Mouse (Mus musculus): ENCODE measurements around the gene Mpp2. TPM values are rescaled to one million over a fixed set of nuclear protein-coding genes. Genes with fewer than 3 reads are reported as not detected.

The Mpp2 gene
- polyA plus RNA-seq, 1 experiment from 2014 or later: 10.7 TPM

- ATAC-seq (ENCODE audit: insufficient number of reproducible peaks, low FRiP score, low TSS enrichment, low read depth) (no peak), DNase-seq (ENCODE audit: low spot score) (no peak)
- Histone ChIP-seq H3K9ac (ENCODE audit: low read length) (0 out of 2 replicates have a peak overlapping the region, but pooled peaks have one; percentile 19), H3K4me2 (ENCODE audit: low read depth, severe bottlenecking) (peak overlapping the region; percentile 84), H3K27me3 (ENCODE audit: control insufficient read depth, insufficient read depth, low read length) (no peaks in the 10 kb centered on the region), H3K27ac (replicated peaks; ENCODE audit: low read depth, low read length) (no peak overlapping the region), H3K4me3 (ENCODE audit: low read depth, low read length) (no peak overlapping the region), H3K4me1 (ENCODE audit: control insufficient read depth, insufficient read depth, low read length) (no peaks in the 10 kb centered on the region), H3K9me3 (ENCODE audit: control insufficient read depth, low read length) (no peaks in the 10 kb centered on the region), H3K36me3 (ENCODE audit: control insufficient read depth, insufficient read depth, low read length) (peaks cover 3% of the 10 kb centered on the region; the same call in 1 of the 2 replicates)
- 19% methylated on average over 16 of the region's 16 CpGs for WGBS
Measured at GRCm38 (mm10) chr11:102061941-102062473, 26.3 kb downstream of the Mpp2 start.

DNA sequence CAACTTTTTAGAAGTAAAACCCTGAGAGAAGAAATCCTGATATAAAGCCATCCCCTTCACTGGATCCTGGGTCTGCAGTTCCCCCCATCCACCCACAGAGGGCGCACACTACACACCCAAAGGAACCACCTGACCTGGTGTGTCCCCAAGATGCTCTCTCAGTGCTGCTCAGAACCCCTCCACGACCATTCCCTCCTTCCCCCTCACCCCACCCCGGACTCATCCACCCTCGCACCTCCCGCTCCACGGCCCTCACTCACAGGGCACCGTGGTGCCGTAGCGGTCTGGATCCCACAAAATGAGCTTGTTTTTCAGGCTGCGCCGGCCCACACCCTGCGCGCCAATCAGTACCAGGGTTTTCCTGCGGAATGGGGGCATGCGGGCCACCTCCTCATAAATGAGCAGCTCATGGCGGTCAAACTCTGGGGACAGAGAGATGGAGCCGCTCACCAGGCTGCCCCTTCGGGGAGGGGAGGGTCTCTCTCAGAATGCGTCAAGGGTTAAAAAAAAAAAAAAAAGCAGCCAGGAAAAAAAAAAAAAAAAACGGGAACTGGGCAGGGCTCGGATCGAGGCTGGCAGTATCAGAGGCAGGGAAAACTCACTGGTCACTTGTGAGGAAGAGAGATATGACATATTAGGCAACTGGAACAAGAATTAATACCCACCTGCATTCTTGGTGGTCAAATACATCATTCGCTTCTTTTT is 26.9 kb downstream of the Mpp2 start:
- 2% methylated on average over 22 of the region's 23 CpGs for whole genome bisulfite sequencing

GRCm38 (mm10) chr11:102053847-102054246 is 34.5 kb downstream of the Mpp2 start:
- no peak overlapping the region for H3K4me2 ChIP-seq (ENCODE audit: low read depth, severe bottlenecking)
- no peaks in the 10 kb centered on the region for H3K9me3 ChIP-seq (ENCODE audit: control insufficient read depth, low read length)
- H3K4me3 ChIP-seq (ENCODE audit: low read depth, low read length): no peak overlapping the region
- H3K4me1 ChIP-seq (ENCODE audit: control insufficient read depth, insufficient read depth, low read length): no peaks in the 10 kb centered on the region
- ATAC-seq (ENCODE audit: insufficient number of reproducible peaks, low FRiP score, low TSS enrichment, low read depth) (no peak), DNase-seq (ENCODE audit: low spot score) (peak; percentile 79)
- no peaks in the 10 kb centered on the region for H3K36me3 ChIP-seq (ENCODE audit: control insufficient read depth, insufficient read depth, low read length)
- no peak overlapping the region for H3K27ac ChIP-seq (replicated peaks; ENCODE audit: low read depth, low read length)
- H3K9ac ChIP-seq (ENCODE audit: low read length): no peak overlapping the region
- WGBS: 28% methylated on average over 9 of the region's 9 CpGs
- no peaks in the 10 kb centered on the region for H3K27me3 ChIP-seq (ENCODE audit: control insufficient read depth, insufficient read depth, low read length)

More for the DNA sequence above, 26.9 kb downstream of the Mpp2 start:
- Histone ChIP-seq H3K9ac (ENCODE audit: low read length) (0 out of 2 replicates have a peak overlapping the region, but pooled peaks have one; percentile 34), H3K36me3 (ENCODE audit: control insufficient read depth, insufficient read depth, low read length) (peaks cover 3% of the 10 kb centered on the region; the same call in 1 of the 2 replicates), H3K4me2 (ENCODE audit: low read depth, severe bottlenecking) (peak overlapping the region; percentile 84), H3K4me1 (ENCODE audit: control insufficient read depth, insufficient read depth, low read length) (no peaks in the 10 kb centered on the region), H3K27ac (replicated peaks; ENCODE audit: low read depth, low read length) (no peak overlapping the region), H3K27me3 (ENCODE audit: control insufficient read depth, insufficient read depth, low read length) (no peaks in the 10 kb centered on the region), H3K9me3 (ENCODE audit: control insufficient read depth, low read length) (no peaks in the 10 kb centered on the region), H3K4me3 (ENCODE audit: low read depth, low read length) (peak overlapping the region; percentile 33)
- ATAC-seq (ENCODE audit: insufficient number of reproducible peaks, low FRiP score, low TSS enrichment, low read depth) (peak; percentile 69; the same call in 1 of the 2 replicates), DNase-seq (ENCODE audit: low spot score) (peak; percentile 88)

DNA sequence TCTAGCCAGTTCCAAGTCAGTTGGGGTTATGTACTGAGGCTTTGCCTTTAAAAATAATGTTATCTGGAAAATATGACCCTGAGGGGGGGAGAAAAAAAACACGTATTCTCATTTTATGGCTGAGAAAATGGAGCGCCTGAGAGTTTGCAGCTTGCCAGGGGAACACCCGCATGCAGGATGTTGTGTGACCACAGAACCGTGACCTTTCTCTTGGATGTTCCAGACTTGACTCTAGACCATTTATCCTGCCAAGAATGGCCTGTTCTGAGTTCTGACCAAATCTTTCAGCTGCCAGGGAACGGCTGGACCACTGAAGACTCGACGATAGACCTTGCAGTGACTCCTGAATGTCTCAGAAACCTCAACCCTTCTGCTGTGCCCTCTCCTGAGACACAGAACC is 35.1 kb downstream of the Mpp2 start:
- Histone ChIP-seq H3K4me1 (ENCODE audit: control insufficient read depth, insufficient read depth, low read length) (no peaks in the 10 kb centered on the region), H3K27ac (replicated peaks; ENCODE audit: low read depth, low read length) (no peak overlapping the region), H3K27me3 (ENCODE audit: control insufficient read depth, insufficient read depth, low read length) (no peaks in the 10 kb centered on the region), H3K9ac (ENCODE audit: low read length) (no peak overlapping the region), H3K36me3 (ENCODE audit: control insufficient read depth, insufficient read depth, low read length) (no peaks in the 10 kb centered on the region), H3K9me3 (ENCODE audit: control insufficient read depth, low read length) (no peaks in the 10 kb centered on the region), H3K4me2 (ENCODE audit: low read depth, severe bottlenecking) (no peak overlapping the region), H3K4me3 (ENCODE audit: low read depth, low read length) (no peak overlapping the region)
- 83% methylated on average over 7 of the region's 7 CpGs for WGBS
- ATAC-seq (ENCODE audit: insufficient number of reproducible peaks, low FRiP score, low TSS enrichment, low read depth) (no peak), DNase-seq (ENCODE audit: low spot score) (no peak)

DNA sequence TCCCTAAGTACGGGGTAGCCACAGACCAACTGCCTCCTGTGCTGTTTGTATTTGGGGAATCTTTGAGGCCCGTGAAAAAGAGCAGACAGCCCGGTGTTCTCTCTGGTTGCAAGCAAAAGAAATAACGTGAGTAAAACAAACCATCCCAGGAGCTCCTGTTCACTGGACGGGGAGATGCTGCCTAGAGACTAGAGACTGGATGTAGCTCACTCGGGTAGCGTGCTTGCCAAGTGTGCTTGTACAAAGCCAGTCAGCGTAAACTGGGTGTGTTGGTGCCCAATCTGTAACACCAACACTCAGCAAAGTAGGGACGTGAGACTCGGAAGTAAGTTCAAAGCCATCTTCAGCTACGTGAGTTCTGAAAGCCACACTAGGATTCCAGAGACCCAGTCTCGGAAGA is 35.6 kb downstream of the Mpp2 start:
- no peak for ATAC-seq (ENCODE audit: insufficient number of reproducible peaks, low FRiP score, low TSS enrichment, low read depth)
- no peak overlapping the region for H3K9ac ChIP-seq (ENCODE audit: low read length)
- H3K4me1 ChIP-seq (ENCODE audit: control insufficient read depth, insufficient read depth, low read length): no peaks in the 10 kb centered on the region
- no peak overlapping the region for H3K4me2 ChIP-seq (ENCODE audit: low read depth, severe bottlenecking)
- no peaks in the 10 kb centered on the region for H3K9me3 ChIP-seq (ENCODE audit: control insufficient read depth, low read length)
- DNase-seq (ENCODE audit: low spot score): no peak
- 84% methylated on average over 12 of the region's 12 CpGs for WGBS
- no peak overlapping the region for H3K4me3 ChIP-seq (ENCODE audit: low read depth, low read length)
- no peaks in the 10 kb centered on the region for H3K27me3 ChIP-seq (ENCODE audit: control insufficient read depth, insufficient read depth, low read length)
- H3K27ac ChIP-seq (replicated peaks; ENCODE audit: low read depth, low read length): no peak overlapping the region
- H3K36me3 ChIP-seq (ENCODE audit: control insufficient read depth, insufficient read depth, low read length): no peaks in the 10 kb centered on the region

GRCm38 (mm10) chr11:102051954-102052353 is 36.4 kb downstream of the Mpp2 start:
- Histone ChIP-seq H3K36me3 (ENCODE audit: control insufficient read depth, insufficient read depth, low read length) (no peaks in the 10 kb centered on the region), H3K4me2 (ENCODE audit: low read depth, severe bottlenecking) (no peak overlapping the region), H3K9me3 (ENCODE audit: control insufficient read depth, low read length) (no peaks in the 10 kb centered on the region), H3K4me3 (ENCODE audit: low read depth, low read length) (no peak overlapping the region), H3K4me1 (ENCODE audit: control insufficient read depth, insufficient read depth, low read length) (no peaks in the 10 kb centered on the region), H3K27me3 (ENCODE audit: control insufficient read depth, insufficient read depth, low read length) (no peaks in the 10 kb centered on the region), H3K27ac (replicated peaks; ENCODE audit: low read depth, low read length) (no peak overlapping the region), H3K9ac (ENCODE audit: low read length) (no peak overlapping the region)
- ATAC-seq (ENCODE audit: insufficient number of reproducible peaks, low FRiP score, low TSS enrichment, low read depth) (no peak), DNase-seq (ENCODE audit: low spot score) (no peak)
- 56% methylated on average over 4 of the region's 4 CpGs for WGBS

DNA sequence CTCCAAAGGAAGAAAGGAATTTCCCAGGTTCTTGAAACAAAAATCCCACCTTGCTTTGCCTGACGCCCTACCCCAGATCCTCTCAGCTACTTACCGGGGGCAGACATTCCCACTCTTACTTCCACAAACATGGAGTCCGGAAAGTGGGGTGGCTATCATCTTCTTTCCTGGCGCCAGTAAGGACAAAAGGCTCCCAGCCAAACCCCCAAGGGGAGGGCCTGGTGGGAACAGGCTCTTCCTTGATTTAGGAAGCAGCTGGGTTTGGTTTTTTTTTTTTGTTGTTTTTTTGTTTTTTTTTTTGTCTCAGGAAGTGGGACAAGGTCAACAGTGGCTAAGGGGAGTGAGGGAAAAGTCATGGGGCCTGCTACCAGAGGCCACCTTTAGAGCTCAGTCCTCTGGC is 36.8 kb downstream of the Mpp2 start:
- DNase-seq (ENCODE audit: low spot score) (no peak), ATAC-seq (ENCODE audit: insufficient number of reproducible peaks, low FRiP score, low TSS enrichment, low read depth) (no peak)
- Histone ChIP-seq H3K4me2 (ENCODE audit: low read depth, severe bottlenecking) (no peak overlapping the region), H3K9me3 (ENCODE audit: control insufficient read depth, low read length) (no peaks in the 10 kb centered on the region), H3K4me3 (ENCODE audit: low read depth, low read length) (no peak overlapping the region), H3K27me3 (ENCODE audit: control insufficient read depth, insufficient read depth, low read length) (no peaks in the 10 kb centered on the region), H3K27ac (replicated peaks; ENCODE audit: low read depth, low read length) (no peak overlapping the region), H3K4me1 (ENCODE audit: control insufficient read depth, insufficient read depth, low read length) (no peaks in the 10 kb centered on the region), H3K9ac (ENCODE audit: low read length) (no peak overlapping the region), H3K36me3 (ENCODE audit: control insufficient read depth, insufficient read depth, low read length) (no peaks in the 10 kb centered on the region)
- 68% methylated on average over 4 of the region's 4 CpGs for WGBS

- Histone ChIP-seq H3K4me2 (ENCODE audit: low read depth, severe bottlenecking) (no peak overlapping the region), H3K27ac (replicated peaks; ENCODE audit: low read depth, low read length) (no peak overlapping the region), H3K4me3 (ENCODE audit: low read depth, low read length) (no peak overlapping the region), H3K4me1 (ENCODE audit: control insufficient read depth, insufficient read depth, low read length) (no peaks in the 10 kb centered on the region), H3K36me3 (ENCODE audit: control insufficient read depth, insufficient read depth, low read length) (no peaks in the 10 kb centered on the region), H3K9ac (ENCODE audit: low read length) (no peak overlapping the region), H3K9me3 (ENCODE audit: control insufficient read depth, low read length) (peaks cover 8% of the 10 kb centered on the region; the same call in 1 of the 2 replicates), H3K27me3 (ENCODE audit: control insufficient read depth, insufficient read depth, low read length) (no peaks in the 10 kb centered on the region)
- DNase-seq (ENCODE audit: low spot score) (no peak), ATAC-seq (ENCODE audit: insufficient number of reproducible peaks, low FRiP score, low TSS enrichment, low read depth) (no peak)
- WGBS: 62% methylated on average over 14 of the region's 14 CpGs
Measured at GRCm38 (mm10) chr11:102049875-102050482, 38.3 kb downstream of the Mpp2 start.
